Mouse (Mus musculus): ENCODE data around the gene Zap70.

DNA sequence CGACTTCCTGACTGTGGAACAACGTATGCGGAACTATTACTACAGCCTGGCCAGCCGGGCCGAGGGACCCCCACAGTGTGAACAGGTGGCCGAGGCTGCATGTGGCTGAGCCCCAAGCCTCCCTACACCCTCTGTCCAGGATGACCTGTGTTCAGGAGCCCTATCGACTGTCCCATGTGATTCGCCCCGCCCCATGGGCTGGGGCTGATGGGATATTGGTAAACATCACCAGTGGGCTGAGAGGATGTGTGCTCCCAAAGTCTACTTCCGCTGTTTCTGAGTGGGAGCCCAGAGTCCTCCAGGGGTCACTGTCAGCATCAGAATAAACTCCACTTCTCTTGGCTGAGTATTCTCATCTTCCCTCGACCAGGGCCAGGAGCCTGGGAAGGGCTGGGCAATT lies 20.9 kb downstream of the Zap70 start:
- TF ChIP-seq CTCF (conservative IDR thresholded peaks at IDR 0.05; ENCODE audit: low read length) (no peak), POU5F1 (IDR thresholded peaks at IDR 0.05; ENCODE audit: borderline replicate concordance, low read length) (no peak)

Measured in E14TG2a.4 (cell line).